Mouse (Mus musculus) CH12F3 (cell line): ENCODE measurements around the gene Rpap1.
"Not testable (repeated sequence)": the region's sequence is repeated elsewhere in the genome, so short reads cannot be mapped to it uniquely, and the experiment has no call there.

ENCODE experiments used
- in situ Hi-C: fragments of 300-500 bp; cut with MboI; formaldehyde crosslinking; loops from 2 replicates; pipeline ENCODE4 v1.14.3; 2020; ENCODE audit warnings: low sequenced_read_pairs

Gene Rpap1

GRCm38 (mm10) chr2:119741581-119742411 is 45.5 kb downstream of the Rpap1 start, which contains the start of gene Itpka:
Gene Itpka, plus strand, starts transcription at chr2:119742337.
- in situ Hi-C loops: no loop called here

- in situ Hi-C loops: no loop called here
Observed at GRCm38 (mm10) chr2:119740567-119740966, 46.8 kb downstream of the Rpap1 start.

GRCm38 (mm10) chr2:119737124-119737523 is 50.2 kb downstream of the Rpap1 start:
- in situ Hi-C loops: no loop called here

DNA sequence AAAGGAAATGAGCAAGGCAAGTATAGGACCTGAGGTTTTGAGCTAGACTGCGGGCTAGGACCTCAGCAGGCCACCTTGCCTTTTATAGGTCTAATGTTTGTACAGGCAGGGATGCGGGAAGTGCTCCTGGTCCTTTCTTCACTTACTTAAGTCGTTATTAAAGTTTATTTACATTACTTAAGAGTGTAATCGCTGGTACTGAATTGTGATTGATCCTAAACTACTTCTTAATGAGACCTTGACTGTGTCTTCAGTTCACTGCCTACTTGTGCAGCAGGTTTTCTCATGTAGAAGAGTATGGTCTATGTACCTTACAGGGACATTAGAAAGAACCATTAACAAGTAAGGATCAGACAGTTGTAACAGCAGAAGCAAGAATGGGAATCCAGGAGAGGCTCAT is 56.6 kb downstream of the Rpap1 start:
- in situ Hi-C loops: no loop called here

- in situ Hi-C loops: no loop called here
Observed at GRCm38 (mm10) chr2:119727762-119728416, 59.4 kb downstream of the Rpap1 start.

- in situ Hi-C loops: no loop called here
Observed at GRCm38 (mm10) chr2:119721070-119721469, 66.3 kb downstream of the Rpap1 start.

- in situ Hi-C loops: not testable (repeated sequence)
Observed at GRCm38 (mm10) chr2:119715868-119716267, 71.5 kb downstream of the Rpap1 start.
